Mouse (Mus musculus) liver, adult 10 weeks (tissue): ENCODE results near the gene Lpar3. TPM values are rescaled to one million over a fixed set of nuclear protein-coding genes. Genes with fewer than 3 reads are reported as not detected.

Source experiments
- polyA plus RNA-seq: library from polyadenylated mRNA; stranded (reverse); fragments of 350-450 nt; fragmentation: Illumina TruSeq; extraction: RNeasy Lipid Tissue Mini Kit (QIAGEN cat#74804); gene quantifications from one replicate; pipeline ENCODE4 v1.2.3, GENCODE M21; 2014; ENCODE audit warnings: low read depth, low replicate concordance

The Lpar3 gene
- polyA plus RNA-seq = not detected

GRCm38 (mm10) chr3:146220776-146221486 is at the start of gene Lpar3:
TSS of gene Lpar3 (plus strand) at chr3:146220963.

Other genes starting within 250 kb of the Lpar3 start
- 4.2 TPM for gene Syde2, start 233.1 kb upstream of the Lpar3 start, polyA plus RNA-seq
- not detected for gene Wdr63, start 112.8 kb upstream of the Lpar3 start, polyA plus RNA-seq
- gene Mcoln3, start 103.5 kb upstream of the Lpar3 start, polyA plus RNA-seq = not detected
- 0.34 TPM for gene Mcoln2, start 71.1 kb upstream of the Lpar3 start, polyA plus RNA-seq
- 9.2 TPM for gene Ssx2ip, start 183.7 kb downstream of the Lpar3 start, polyA plus RNA-seq
- gene Ctbs, start 228.8 kb downstream of the Lpar3 start, polyA plus RNA-seq = 20.8 TPM